Mouse (Mus musculus): ENCODE results near the gene Pnpla7.

Gene Pnpla7

GRCm38 (mm10) chr2:24987762-24988161, 11.9 kb downstream of the Pnpla7 start:
- DNase-seq (ENCODE audit: inconsistent ontology term), result no peak

DNA sequence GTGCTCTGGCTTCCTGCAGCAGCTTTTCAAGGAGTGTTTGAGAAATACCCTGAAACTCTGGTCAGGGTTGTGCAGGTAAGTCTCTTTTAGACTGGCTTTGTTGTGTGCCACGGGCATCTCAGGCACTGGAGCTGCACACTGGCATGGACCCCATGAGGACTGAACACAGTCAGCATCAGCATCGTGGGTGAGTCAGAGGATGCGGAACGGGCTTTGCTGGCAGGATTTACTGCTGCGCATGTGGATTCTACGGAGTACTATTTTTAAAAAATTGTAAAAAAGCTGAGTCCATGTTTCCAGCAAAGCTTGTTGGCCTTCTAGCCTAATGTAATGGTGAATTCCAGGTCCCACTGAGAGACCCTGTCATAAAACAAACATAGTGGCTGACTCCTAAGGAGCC, 19.5 kb downstream of the Pnpla7 start:
- DNase-seq (ENCODE audit: inconsistent ontology term), result no peak

GRCm38 (mm10) chr2:24996471-24996870, 20.6 kb downstream of the Pnpla7 start:
- DNase-seq (ENCODE audit: inconsistent ontology term), result no peak

- DNase-seq (ENCODE audit: inconsistent ontology term), result peak; percentile 11
Measured at GRCm38 (mm10) chr2:25000544-25001235, 24.9 kb downstream of the Pnpla7 start.

DNA sequence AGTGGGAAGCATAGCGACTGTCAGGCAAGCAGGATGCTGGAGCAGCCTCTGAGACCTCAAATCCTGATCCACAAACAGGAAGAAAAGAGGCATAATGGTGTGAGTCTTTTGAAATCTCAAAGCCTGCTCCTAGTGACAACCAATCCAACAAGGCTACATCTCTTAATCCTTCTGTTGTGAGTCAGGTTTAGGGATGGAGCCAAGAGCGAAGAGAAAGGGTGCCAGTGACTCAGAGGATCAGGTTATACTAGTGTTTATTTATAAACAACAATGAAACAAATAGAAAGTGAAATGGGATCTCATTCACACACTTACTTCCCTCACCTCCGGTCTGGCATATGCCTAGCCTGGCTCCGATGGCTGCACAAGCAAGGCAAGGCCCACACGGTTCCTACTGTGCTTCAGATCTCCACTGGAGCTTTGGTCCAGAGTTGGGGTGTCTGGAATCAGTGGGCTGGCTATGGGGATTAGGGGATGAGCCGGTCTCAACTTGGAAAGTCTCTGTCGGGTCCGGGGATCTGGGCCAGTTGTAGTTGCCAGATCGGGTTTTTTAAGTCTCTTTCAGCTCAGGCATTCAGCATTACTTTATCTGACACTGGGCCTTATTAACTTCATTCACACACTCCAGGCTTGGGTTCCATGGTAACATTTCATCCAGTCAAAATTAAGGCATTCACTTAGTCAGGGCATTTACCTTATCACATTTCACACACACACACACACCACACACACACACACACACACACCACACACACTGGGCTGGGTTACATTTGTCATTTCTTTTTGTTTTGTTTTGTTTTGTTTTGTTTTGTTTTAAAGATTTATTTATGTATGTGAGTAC, 28.3 kb downstream of the Pnpla7 start:
- DNase-seq (ENCODE audit: inconsistent ontology term), result peak; percentile 52

DNA sequence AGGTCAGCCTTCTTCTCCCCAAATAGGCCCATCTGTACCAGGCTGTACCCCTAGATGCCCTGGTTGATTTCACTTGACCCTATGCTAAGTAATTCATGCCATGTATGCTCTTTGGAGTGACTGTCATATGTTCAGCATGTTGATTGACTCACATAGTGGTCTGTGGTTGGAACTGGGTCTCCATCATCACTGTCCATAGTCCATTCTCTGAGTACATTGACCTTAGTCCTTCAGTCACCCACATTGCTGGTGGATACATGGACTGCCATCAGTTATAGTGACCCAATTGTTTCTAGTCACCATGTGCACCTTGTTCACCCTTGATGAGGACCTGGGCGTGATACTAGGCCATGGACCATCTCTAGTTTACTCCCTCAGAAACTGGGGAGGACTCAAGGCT, 30.9 kb downstream of the Pnpla7 start:
- no peak for DNase-seq (ENCODE audit: inconsistent ontology term)

DNA sequence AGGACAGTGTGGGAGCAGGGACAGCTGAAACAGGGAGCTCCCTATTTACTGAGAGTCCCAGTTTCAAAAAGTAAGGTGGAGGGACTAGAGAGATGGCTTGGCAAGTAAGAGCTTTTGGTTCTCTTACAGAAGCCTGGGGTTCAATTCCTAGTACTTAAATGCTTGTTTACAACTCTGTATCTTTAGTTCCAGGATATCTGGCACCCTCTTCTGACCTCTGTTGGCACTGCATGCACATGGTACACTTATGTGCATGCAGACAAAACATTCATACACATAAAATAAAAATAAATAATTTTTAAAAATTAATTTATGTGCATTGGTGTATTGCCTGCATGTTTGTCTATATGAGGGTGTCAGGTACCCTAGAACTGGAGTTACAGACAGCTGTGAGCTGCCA, 32.4 kb downstream of the Pnpla7 start:
- no peak for DNase-seq (ENCODE audit: inconsistent ontology term)

DNA sequence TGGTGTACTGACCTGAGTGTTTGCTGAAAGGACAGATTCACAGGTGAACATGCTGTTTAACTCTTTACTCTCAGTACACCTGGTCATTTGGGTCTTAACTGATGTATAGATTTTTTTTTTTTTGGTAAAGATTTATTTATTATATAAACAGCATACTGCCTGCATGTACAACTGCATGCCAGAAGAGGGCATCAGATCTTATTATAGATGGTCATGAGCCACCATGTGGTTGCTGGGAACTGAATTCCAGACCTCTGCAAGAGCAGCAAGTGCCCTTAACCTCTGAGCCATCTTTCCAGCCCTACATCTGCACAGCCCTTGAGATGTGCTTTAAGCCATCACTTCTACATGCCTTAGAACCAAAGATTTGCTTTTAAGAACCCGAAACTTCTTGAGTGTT, 46.8 kb downstream of the Pnpla7 start:
- no peak for DNase-seq (ENCODE audit: inconsistent ontology term)

DNA sequence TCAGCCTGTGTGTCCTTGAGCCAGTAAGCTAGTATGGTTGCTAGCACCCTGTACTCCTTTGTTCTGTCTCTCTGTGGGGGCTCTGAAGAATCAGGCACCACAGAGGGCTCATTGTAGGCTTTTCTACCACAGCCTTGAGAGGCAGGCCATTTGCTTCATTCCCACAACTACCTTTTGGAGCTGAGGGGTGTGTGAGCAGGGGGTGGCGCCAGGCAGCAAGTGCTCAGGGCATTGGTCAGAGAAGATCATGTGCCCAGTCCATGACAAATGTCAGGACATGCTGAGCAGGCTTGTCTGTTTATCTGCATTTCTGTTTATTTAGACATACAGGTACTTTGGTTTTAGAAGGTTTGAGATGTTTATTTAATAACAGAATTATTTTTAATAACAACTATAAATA, 49.3 kb downstream of the Pnpla7 start:
- no peak for DNase-seq (ENCODE audit: inconsistent ontology term)

- DNase-seq (ENCODE audit: inconsistent ontology term), result no peak
Measured at GRCm38 (mm10) chr2:25034994-25035393, 59.2 kb downstream of the Pnpla7 start.

GRCm38 (mm10) chr2:25040089-25040488, 64.3 kb downstream of the Pnpla7 start:
- DNase-seq (ENCODE audit: inconsistent ontology term), result no peak

- no peak for DNase-seq (ENCODE audit: inconsistent ontology term)
Measured at GRCm38 (mm10) chr2:25050921-25051320, 75.1 kb downstream of the Pnpla7 start.

DNA sequence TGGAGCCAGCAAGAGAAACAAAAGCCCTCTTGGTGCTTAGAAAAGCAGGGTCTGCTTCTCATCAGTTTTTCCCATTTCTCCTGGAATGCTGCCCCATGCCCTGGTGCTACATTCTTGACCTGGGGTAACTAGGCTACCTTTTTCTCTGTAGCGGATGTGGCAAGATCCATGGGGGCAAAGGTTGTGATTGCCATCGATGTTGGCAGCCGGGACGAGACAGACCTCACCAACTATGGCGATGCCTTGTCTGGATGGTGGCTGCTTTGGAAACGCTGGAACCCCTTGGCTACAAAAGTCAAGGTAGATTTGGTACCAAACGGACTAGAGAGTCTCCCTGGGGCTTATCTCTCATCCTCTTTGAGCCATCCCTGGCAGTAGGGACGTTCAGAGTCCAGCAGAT, 75.6 kb downstream of the Pnpla7 start:
- no peak for DNase-seq (ENCODE audit: inconsistent ontology term)

GRCm38 (mm10) chr2:25053101-25053500, 77.3 kb downstream of the Pnpla7 start:
- no peak for DNase-seq (ENCODE audit: inconsistent ontology term)

GRCm38 (mm10) chr2:25054221-25055067, 78.6 kb downstream of the Pnpla7 start, which contains the start of gene Nsmf:
Nsmf (plus strand) TSS chr2:25054355.
- DNase-seq (ENCODE audit: inconsistent ontology term), result peak; percentile 89

DNA sequence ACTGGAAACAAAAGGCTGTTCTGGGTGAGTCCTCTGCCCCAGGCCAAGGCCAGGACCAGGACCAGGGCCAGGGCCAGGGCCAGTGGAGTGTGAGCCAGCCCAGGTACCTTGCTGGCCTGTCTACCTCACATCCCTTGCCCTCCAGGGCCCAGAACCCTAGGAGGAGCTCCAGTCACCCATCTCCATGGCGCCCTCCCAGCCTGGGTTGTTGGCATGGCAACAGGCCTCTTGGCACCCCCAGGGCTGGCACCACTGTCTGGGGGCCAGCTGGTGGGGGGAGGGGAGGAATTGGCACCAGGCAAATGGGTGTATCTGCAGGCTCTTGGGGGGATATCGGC, 79.2 kb downstream of the Pnpla7 start:
- peak; percentile 37 for DNase-seq (ENCODE audit: inconsistent ontology term)

- no peak for DNase-seq (ENCODE audit: inconsistent ontology term)
Measured at GRCm38 (mm10) chr2:25055409-25056155, 79.7 kb downstream of the Pnpla7 start.

- no peak for DNase-seq (ENCODE audit: inconsistent ontology term)
Measured at GRCm38 (mm10) chr2:25058926-25059325, 83.1 kb downstream of the Pnpla7 start.

- DNase-seq (ENCODE audit: inconsistent ontology term), result no peak
Measured at GRCm38 (mm10) chr2:25063523-25063922, 87.7 kb downstream of the Pnpla7 start.

DNA sequence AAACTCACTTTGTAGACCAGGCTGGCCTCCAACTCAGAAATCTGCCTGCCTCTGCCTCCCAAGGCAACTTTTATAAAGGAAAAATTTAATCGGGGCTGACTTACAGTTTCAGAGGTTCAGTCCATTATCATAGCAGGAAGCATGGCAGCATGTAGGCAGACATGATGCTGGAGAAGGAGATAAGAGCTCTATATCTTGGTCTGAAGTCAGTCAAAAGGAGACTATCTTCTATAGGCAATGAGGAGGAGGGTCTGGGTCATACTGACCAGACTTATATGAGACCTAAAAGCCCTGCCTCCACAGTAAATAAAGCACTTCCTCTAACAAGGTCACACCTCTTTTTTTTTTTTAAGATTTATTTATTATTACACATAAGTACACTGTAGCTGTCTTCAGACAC, 88.5 kb downstream of the Pnpla7 start:
- no peak for DNase-seq (ENCODE audit: inconsistent ontology term)

DNA sequence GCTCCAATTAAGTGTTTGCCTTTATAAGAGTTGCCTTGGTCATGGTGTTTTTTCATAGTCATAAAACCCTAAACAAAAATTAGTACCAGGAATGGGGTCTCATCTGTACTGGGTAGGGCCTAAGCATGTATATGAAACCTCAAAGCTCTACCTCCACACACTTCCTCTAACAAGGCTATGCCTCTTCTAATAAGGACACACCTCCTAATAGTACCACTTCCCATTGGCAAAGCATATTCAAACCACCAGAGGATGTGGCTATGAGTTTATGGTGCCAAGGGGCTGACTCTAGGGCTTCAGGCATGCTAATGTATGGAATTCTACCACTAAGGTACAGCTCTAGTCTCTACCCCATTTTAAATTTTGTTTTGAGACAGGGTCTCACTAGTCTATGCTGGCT, 89.7 kb downstream of the Pnpla7 start:
- no peak for DNase-seq (ENCODE audit: inconsistent ontology term)

- DNase-seq (ENCODE audit: inconsistent ontology term), result no peak
Measured at GRCm38 (mm10) chr2:25066552-25066951, 90.7 kb downstream of the Pnpla7 start.
